Mouse (Mus musculus) skeletal muscle tissue, adult 2 months (tissue): ENCODE measurements around the gene Ak5.
"Not testable (repeated sequence)": the region's sequence is repeated elsewhere in the genome, so short reads cannot be mapped to it uniquely, and the experiment has no call there.

ENCODE experiments used
- DNase-seq: peaks from one replicate; pipeline ENCODE4 v3.0.0-alpha.2; 2012; ENCODE audit warnings: low read depth, low spot score

The Ak5 gene

DNA sequence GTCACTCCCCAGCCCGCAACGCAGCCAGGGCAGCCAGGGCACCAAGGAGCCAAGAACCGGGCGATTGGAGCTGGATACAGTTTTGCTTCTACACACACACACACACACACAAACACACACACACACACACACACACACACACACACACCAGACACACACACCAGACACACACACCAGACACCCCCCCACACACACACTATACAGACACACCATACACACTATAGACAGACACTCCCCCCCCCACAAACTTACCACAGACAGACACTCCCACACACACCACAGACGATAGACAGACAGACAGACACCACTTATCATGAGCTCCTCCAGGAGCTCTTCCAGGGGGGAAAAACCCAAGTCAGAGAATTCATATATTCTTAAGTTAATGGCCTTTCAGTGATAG lies at the start of gene Ak5:
TSS of gene Ak5 (minus strand) at position 122 of the 400 bp plus-strand sequence.
- DNase-seq, result no peak

- DNase-seq, result peak; percentile 83
Observed at GRCm38 (mm10) chr3:152713991-152714902, 46.1 kb upstream of the Ak5 start, which contains the start of gene Pigk. Pigk (plus strand) TSS chr3:152714100.

DNA sequence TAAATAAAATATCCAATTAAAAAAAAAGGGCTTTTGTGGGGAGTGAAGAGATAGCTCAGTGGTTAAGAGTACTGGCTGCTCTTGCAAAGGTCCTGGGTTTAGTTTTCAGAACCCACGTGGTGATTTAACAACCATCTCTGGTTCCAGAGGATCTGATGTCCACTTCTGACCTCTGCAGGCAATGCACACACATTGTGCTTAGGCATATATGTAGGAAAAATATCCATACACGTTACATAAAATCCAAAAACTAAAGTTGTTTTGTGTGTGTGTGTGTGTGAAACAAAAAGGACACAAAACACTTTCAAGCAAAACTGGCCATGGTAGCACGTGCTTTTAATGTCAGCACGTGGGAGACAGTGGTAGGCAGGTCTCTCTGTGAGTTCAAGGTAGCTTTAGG lies 44.8 kb upstream of the Ak5 start:
- no peak for DNase-seq

GRCm38 (mm10) chr3:152709936-152710335 lies 41.8 kb upstream of the Ak5 start:
- DNase-seq, result no peak

DNA sequence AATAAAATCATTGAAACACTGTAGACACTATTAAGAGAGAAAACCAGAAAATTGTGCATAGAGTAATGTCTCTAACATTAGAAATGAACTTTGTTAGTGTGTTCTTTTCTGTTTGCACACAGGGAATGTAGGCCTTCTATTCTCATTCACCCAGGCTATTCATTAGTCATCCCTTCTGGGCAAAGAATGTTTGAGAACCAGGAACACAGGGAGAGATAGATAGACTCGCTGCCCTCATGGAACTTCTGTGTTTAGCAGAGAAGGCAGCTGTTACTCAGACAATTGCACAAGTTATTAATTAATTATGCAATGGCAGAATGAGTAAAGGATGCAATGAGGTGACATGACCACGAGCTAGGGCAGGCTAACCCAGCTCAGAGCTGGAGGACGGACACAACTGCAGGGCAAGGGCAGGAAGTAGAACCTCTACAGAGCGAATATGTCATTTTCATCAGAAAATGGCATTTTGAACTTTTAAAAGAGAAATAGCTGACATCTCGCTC lies 39.2 kb upstream of the Ak5 start:
- DNase-seq, result no peak

GRCm38 (mm10) chr3:152706901-152707300 lies 38.7 kb upstream of the Ak5 start:
- DNase-seq, result no peak

DNA sequence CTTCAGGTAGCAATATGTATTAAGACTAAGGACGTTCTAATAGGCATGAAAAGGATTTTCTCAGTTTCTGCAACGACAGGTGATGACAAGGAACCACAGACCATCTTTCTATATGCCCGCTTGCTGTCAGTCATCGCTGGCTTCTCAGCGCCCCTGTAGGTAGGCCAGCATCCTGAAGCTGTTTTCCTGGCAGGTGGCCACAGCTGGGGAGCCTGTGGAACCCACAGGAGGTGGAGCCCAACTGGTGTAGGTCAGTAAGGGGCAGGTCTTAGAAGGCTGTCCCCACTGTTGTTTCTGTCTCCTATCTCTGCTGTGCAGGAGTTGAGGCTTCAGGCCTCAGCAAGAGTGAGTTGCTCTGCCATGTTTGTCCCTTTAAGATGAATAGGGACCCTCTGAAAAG lies 37.7 kb upstream of the Ak5 start:
- DNase-seq, result no peak

DNA sequence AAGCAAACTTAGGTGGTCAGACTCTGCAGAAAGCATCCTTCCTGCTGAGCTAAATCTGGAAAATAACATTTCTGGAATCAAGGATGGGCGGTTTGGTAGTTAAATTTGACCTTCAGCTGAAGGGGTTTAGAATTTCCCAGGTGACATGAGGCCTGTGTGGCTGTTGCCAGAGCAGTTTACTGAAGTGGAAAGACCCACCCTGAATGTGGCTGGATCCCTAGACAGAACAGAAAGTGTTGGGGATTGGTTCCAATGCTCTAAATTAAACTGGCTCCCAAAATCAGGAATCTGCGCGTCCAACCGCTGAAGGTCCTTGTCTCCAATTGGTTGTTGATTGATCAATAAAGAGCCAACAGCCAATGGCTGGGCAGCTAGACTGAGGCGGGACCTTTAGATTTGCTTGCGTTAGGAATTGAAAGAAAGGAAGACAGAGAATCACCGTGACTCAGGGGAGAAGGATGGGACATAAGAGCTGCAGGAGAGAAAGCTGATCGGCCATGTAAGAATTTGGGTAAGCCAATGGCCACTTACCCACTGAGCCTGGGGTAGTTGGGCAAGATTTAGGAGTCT lies 34.2 kb upstream of the Ak5 start:
- peak; percentile 21 for DNase-seq

DNA sequence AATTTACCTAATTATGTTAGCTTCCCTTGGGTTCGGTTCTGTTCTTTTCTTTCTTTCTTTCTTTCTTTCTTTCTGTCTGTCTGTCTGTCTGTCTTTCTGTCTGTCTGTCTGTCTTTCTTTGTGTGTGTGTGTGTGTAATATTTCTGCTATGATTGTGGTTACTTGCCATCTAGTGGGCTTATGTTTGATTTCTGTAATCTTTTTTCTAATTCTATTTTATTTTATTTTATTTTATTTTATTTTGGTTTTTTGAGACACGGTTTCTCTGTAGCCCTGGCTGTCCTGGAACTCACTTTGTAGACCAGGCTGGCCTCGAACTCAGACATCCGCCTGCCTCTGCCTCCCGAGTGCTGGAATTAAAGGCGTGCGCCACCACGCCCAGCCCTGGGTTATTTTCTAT lies 33.4 kb upstream of the Ak5 start:
- DNase-seq, result not testable (repeated sequence)

DNA sequence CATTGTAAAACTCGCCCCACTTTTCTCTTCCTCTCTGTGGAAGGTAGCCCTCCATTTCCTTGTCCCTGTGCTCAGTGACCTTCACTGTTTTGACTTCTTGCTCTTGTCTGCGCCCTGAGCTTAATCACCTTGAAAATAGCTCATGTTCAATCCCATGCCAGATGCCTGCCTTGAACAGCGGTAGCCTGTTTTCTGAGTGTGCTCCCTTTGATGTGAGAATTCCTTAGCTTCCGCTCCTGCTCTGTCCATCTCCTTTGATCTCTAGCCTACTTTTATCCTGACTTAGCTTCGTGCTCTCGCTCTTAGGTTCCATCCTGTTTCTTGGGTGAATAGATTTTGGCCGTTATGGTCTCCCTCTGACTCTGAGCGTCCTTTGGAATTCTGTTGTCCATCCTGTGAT lies 31.1 kb upstream of the Ak5 start:
- DNase-seq, result no peak

- DNase-seq, result no peak
Observed at GRCm38 (mm10) chr3:152698017-152698416, 29.9 kb upstream of the Ak5 start.

GRCm38 (mm10) chr3:152694950-152695349 lies 26.8 kb upstream of the Ak5 start:
- DNase-seq, result no peak

- DNase-seq, result peak; percentile 13
Observed at GRCm38 (mm10) chr3:152689105-152689504, 20.9 kb upstream of the Ak5 start.

- no peak for DNase-seq
Observed at GRCm38 (mm10) chr3:152688532-152688931, 20.4 kb upstream of the Ak5 start.

- no peak for DNase-seq
Observed at GRCm38 (mm10) chr3:152674663-152675062, 6.5 kb upstream of the Ak5 start.

DNA sequence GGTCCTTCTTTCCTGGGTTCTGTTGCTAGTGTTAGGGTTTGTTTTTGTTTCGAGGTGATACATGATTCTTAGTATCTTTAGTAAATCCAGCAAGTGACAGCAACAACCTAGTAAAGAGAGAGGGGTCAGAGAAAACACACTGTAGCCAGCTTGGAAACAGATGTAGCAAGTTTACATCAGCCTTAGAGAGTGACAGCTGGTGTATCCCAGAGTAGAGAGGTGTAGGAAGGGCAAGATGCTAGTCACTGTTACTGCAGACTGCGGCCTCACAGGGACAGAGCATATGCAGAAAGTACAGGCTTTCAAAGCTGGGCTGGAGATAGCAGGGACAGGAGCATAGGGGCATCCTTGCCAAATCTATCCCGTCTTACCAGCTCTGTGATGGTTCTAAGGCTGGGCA lies 1.6 kb upstream of the Ak5 start:
- DNase-seq, result no peak

DNA sequence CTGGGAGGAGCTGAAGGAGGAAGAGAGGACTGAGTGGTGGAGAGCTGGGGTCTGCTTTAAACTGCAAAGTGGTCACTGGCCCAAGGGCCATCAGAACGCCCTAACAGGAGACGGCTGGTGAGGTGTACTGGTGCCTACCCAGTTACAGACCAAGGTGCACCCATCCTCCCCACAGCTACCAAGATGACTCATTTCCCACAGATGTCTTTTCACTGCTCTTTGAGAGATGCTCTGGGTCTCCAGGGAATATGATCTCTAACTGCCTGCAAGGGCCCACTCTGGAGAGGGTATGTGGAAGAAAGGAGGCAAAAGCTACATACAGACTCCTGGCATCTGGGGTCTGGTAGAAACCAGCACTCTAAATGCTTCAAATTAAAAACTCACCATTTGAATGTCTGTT lies 633 bp upstream of the Ak5 start:
- DNase-seq, result no peak

- no peak for DNase-seq
Observed at GRCm38 (mm10) chr3:152667356-152668211, 576 bp downstream of the Ak5 start.

DNA sequence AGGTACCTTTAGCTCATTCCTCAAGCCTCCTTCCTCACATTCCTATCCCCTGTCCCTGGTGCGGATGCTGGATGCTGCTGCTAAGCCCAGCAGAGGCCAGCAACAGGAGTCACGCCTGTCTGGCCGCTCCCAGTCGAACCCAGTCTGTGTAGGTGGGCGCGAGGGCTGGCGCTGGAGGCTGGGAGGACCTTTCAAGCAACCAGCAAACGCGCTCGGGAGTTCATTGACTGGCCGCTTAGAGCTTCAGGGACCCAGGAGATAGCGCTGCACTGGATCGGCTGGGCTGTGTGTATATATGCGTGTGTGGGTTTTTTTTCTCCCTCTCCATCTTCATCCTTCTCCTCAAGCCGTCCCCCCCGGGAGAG lies 1.2 kb downstream of the Ak5 start:
- DNase-seq, result no peak

DNA sequence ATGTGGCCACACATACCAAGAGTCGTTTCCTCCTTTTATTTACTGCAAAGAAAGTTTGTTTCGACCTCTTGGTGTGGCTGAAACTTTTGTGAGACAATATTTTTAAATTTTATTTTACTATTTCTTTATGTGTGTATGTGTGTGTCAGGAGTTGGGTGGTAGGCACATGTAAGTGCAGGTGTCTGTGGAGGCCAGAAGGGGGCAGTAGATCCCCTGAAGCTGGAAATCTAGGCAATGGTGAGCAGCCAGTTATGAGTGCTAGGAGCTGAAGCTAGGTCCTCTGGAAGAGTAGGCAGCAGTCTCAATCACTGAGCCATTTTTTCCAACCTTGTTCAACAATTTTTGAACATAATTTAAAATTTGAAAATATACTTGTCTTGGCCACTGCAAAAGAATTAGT lies 9.6 kb downstream of the Ak5 start:
- no peak for DNase-seq

GRCm38 (mm10) chr3:152651991-152652390 lies 16.2 kb downstream of the Ak5 start:
- no peak for DNase-seq

DNA sequence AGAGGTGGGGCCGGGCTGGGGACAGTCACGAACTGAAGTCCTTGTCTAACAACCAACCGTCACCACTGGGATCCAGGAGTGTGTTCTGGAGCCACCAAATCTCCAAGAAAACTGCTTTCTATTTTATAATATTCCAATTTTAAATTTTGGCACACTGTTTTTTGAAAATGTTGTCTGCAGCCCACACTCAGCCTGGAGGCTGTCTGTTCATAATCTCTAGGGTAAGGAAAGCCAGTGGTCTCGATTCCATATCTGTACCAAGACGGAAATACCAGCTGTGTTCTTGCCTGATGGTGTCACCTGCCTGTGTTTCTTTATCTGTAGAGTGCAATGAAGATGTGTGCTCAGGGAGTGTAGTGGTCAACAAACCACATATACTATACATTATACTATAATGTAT lies 23.6 kb downstream of the Ak5 start:
- no peak for DNase-seq
